Mouse (Mus musculus) MEL (cell line): ENCODE measurements around the gene Efcab2.

Source experiments
- CHD2 ChIP-seq: IDR thresholded peaks from 2 replicates; pipeline ENCODE4 v1.6.1; 2011; ENCODE audit warnings: low read length, improper control_type of control experiment
- CTCF ChIP-seq, 3 experiments: IDR thresholded peaks in 2 of 3; conservative IDR thresholded peaks in 1 of 3; 2 replicates each; pipeline ENCODE4 v1.5.1; 2011 to 2012; ENCODE audit warnings: low read length in 3 of 3, low read depth in 2 of 3, mild to moderate bottlenecking in 2 of 3, improper control_type of control experiment in 1 of 3, inconsistent platforms in 1 of 3, mixed read lengths in 1 of 3, moderate library complexity in 1 of 3; ENCODE audit not compliant: control insufficient read depth in 1 of 3, insufficient read depth in 1 of 3, poor library complexity in 1 of 3, severe bottlenecking in 1 of 3
- E2F4 ChIP-seq: IDR thresholded peaks from 2 replicates; pipeline ENCODE4 v1.6.1; 2011; ENCODE audit warnings: low read depth, low read length, improper control_type of control experiment, borderline replicate concordance
- ELF1 ChIP-seq: IDR thresholded peaks from 2 replicates; pipeline ENCODE4 v1.6.1; 2014; ENCODE audit warnings: low read depth, mild to moderate bottlenecking, inconsistent platforms, low read length, improper control_type of control experiment, moderate library complexity
- GATA1 ChIP-seq: IDR thresholded peaks from 2 replicates; pipeline ENCODE4 v1.6.1; 2011; ENCODE audit warnings: low read depth, low read length, improper control_type of control experiment
- MAFK ChIP-seq: IDR thresholded peaks from 2 replicates; pipeline ENCODE4 v1.6.1; 2011; ENCODE audit warnings: low read depth, mild to moderate bottlenecking, low read length, improper control_type of control experiment, borderline replicate concordance
- MXI1 ChIP-seq: IDR thresholded peaks from 2 replicates; pipeline ENCODE4 v1.6.1; 2011; ENCODE audit warnings: mild to moderate bottlenecking, low read depth, low read length, improper control_type of control experiment
- NELFE ChIP-seq: IDR thresholded peaks from 2 replicates; pipeline ENCODE4 v1.6.1; 2011; ENCODE audit warnings: low read depth, low read length, improper control_type of control experiment
- NRF1 ChIP-seq: IDR thresholded peaks from 2 replicates; pipeline ENCODE4 v1.6.1; 2014; ENCODE audit warnings: low read depth, mild to moderate bottlenecking, inconsistent platforms, low read length, improper control_type of control experiment, moderate library complexity; ENCODE audit not compliant: poor library complexity, insufficient read depth, severe bottlenecking
- POLR2A ChIP-seq, 2 experiments: IDR thresholded peaks; 2 replicates each; pipeline ENCODE4 v1.6.1; 2011 to 2012; ENCODE audit warnings: low read length in 2 of 2, mild to moderate bottlenecking in 2 of 2, control low read depth in 1 of 2, improper control_type of control experiment in 1 of 2, low read depth in 1 of 2, moderate library complexity in 1 of 2; ENCODE audit not compliant: control insufficient read depth in 1 of 2, insufficient read depth in 1 of 2, poor library complexity in 1 of 2
- POLR2AphosphoS2 ChIP-seq: IDR thresholded peaks from 2 replicates; pipeline ENCODE4 v1.6.1; 2011; ENCODE audit warnings: low read length, improper control_type of control experiment
- TCF12 ChIP-seq: IDR thresholded peaks from 2 replicates; pipeline ENCODE4 v1.6.1; 2014; ENCODE audit warnings: low read depth, mild to moderate bottlenecking, inconsistent platforms, low read length, improper control_type of control experiment, moderate library complexity
- ZC3H11A ChIP-seq: IDR thresholded peaks from 2 replicates; pipeline ENCODE4 v1.6.1; 2012; ENCODE audit warnings: low read depth, mild to moderate bottlenecking, inconsistent platforms, low read length, improper control_type of control experiment

DNA sequence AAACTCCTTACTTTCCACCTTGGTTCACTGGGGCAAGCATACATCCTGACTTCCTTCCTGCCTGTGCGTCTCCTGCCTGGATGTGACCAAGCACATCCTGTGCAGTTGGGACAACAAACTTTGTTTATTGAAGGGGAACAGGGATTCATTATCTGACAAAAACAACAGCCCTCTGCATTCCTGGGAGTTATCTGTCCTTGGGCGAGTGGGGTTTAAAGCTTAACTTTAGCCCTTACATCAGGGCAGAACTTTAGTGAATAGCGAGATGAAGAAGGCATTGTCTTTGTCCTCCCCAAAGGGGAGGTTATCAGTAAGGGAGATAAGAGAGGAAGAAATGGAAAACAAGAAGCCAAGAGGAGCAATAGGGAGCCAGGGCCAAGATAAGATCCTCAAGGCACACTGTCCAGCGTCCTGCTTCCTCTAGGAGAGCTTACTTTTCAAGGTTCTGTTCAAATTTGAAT is 3.0 kb downstream of the Efcab2 start:
- TF ChIP-seq GATA1 (peak; percentile 60), NRF1 (no peak), TCF12 (no peak), POLR2A (IDR thresholded peaks at IDR 0.05; ENCODE audit: control insufficient read depth in 1 of 2, insufficient read depth in 1 of 2, low read depth in 1 of 2, low read length in 2 of 2, poor library complexity in 1 of 2) (no peak), MXI1 (no peak), ELF1 (no peak), CTCF (IDR thresholded peaks at IDR 0.05 in 2 of 3, conservative IDR thresholded peaks at IDR 0.05 in 1 of 3; ENCODE audit: control insufficient read depth in 1 of 3, insufficient read depth in 1 of 3, low read depth in 2 of 3, low read length in 3 of 3, poor library complexity in 1 of 3, severe bottlenecking in 1 of 3) (no peak), E2F4 (no peak), NELFE (no peak), CHD2 (no peak), MAFK (no peak), POLR2AphosphoS2 (no peak), ZC3H11A (no peak)
